ENCODE assay signal across 8 mouse cellular contexts in the genomic region with DNA sequence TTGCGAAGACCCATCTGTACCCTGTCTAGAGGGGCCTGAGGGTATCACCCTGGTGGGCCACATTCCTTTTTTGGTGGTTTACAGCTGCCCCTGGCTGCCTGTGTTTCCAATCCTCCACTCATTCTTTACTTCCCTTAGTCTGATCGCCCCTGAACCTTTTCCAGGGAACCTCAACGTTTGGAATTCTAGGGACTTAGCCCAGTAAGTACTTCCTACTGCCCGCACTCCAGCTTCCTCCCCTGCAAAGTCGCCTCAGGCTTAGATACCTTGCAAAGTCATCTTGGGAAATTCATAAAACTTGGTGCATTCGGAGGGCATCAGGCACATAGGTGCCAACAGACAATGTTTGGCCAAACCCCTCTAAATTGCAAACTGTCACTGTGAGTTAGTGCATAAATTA. TPM values are rescaled to one million over a fixed set of nuclear protein-coding genes. Genes with fewer than 3 reads are reported as not detected.
DNase-seq lines count a peak whose midpoint lies in the region; ATAC-seq and TF ChIP-seq lines count a peak whose summit lies in the region.

No protein-coding gene starts in this region.

- peak overlapping the region; percentile 78 for H3K4me2 ChIP-seq in kidney, embryonic 15.5 days
- peak overlapping the region; percentile 84 for H3K4me2 ChIP-seq in embryonic facial prominence, embryonic 11.5 days (ENCODE audit: low read depth, low read length)
- peak overlapping the region; percentile 69 for H3K4me2 ChIP-seq in intestine, embryonic 16.5 days (ENCODE audit: low read depth, low read length)
- H3K4me2 ChIP-seq in myocyte (ENCODE audit: low read depth), result peak overlapping the region; percentile 79

- DNase-seq in kidney, postnatal 14 days, result no peak
- DNase-seq in embryonic facial prominence, embryonic 11.5 days (ENCODE audit: low spot score), result no peak
- no peak for DNase-seq in adrenal gland, adult 8-10 months
- no peak for DNase-seq in embryo, embryonic 10.5 days (ENCODE audit: low spot score)
- DNase-seq in left cerebral cortex, adult 11 months (ENCODE audit: low spot score), result no peak

- peaks cover 7% of the 10 kb centered on the region; the same call in 1 of the 2 replicates for H3K36me3 ChIP-seq in kidney, embryonic 15.5 days
- H3K36me3 ChIP-seq in embryonic facial prominence, embryonic 11.5 days (replicated peaks; ENCODE audit: control insufficient read depth, insufficient read depth, low read depth, low read length), result no peaks in the 10 kb centered on the region
- H3K36me3 ChIP-seq in intestine, embryonic 16.5 days (ENCODE audit: control insufficient read depth, insufficient read depth, low read length), result no peaks in the 10 kb centered on the region
- H3K36me3 ChIP-seq in myocyte (ENCODE audit: control insufficient read depth, insufficient read depth), result no peaks in the 10 kb centered on the region

- H3K27me3 ChIP-seq in kidney, embryonic 15.5 days, result no peaks in the 10 kb centered on the region
- H3K27me3 ChIP-seq in embryonic facial prominence, embryonic 11.5 days (ENCODE audit: control insufficient read depth, insufficient read depth, low read length), result no peaks in the 10 kb centered on the region
- no peaks in the 10 kb centered on the region for H3K27me3 ChIP-seq in intestine, embryonic 16.5 days (replicated peaks; ENCODE audit: control insufficient read depth, insufficient read depth, low read length)
- H3K27me3 ChIP-seq in myocyte (ENCODE audit: control insufficient read depth, insufficient read depth, insufficient read length), result no peaks in the 10 kb centered on the region

- H3K4me1 ChIP-seq in kidney, embryonic 15.5 days, result peaks cover 59% of the 10 kb centered on the region
- no peaks in the 10 kb centered on the region for H3K4me1 ChIP-seq in embryonic facial prominence, embryonic 11.5 days (ENCODE audit: control insufficient read depth, insufficient read depth, low read length)
- peaks cover 44% of the 10 kb centered on the region for H3K4me1 ChIP-seq in intestine, embryonic 16.5 days (ENCODE audit: control insufficient read depth, insufficient read depth, low read length)

- peaks cover 65% of the 10 kb centered on the region for H3K79me2 ChIP-seq in myocyte (ENCODE audit: control insufficient read depth, insufficient read depth)

- no peak for TF ChIP-seq POLR2A in myocyte (IDR thresholded peaks at IDR 0.05; ENCODE audit: insufficient read length, low read depth)

- peak overlapping the region; percentile 92 for H3ac ChIP-seq in myocyte (ENCODE audit: control insufficient read depth, insufficient read length)

- peak overlapping the region; percentile 94 for H3K27ac ChIP-seq in kidney, embryonic 15.5 days
- no peak overlapping the region; the same call in 1 of the 2 replicates for H3K27ac ChIP-seq in embryonic facial prominence, embryonic 11.5 days (replicated peaks; ENCODE audit: low read depth, low read length)
- H3K27ac ChIP-seq in intestine, embryonic 16.5 days (ENCODE audit: low read length), result peak overlapping the region; percentile 96

- peak overlapping the region; percentile 73 for H3K9ac ChIP-seq in kidney, embryonic 15.5 days
- peak overlapping the region; percentile 83 for H3K9ac ChIP-seq in embryonic facial prominence, embryonic 11.5 days (replicated peaks; ENCODE audit: low read length)
- H3K9ac ChIP-seq in intestine, embryonic 16.5 days (ENCODE audit: low read depth, low read length), result peak overlapping the region; percentile 86

- no peak for ATAC-seq in kidney, embryonic 15.5 days (replicated peaks; ENCODE audit: low FRiP score)
- no peak for ATAC-seq in embryonic facial prominence, embryonic 11.5 days (replicated peaks; ENCODE audit: insufficient number of reproducible peaks, low FRiP score, low TSS enrichment, low read depth)
- ATAC-seq in intestine, embryonic 16.5 days, result no peak

- peak overlapping the region; percentile 64 for H3K4me3 ChIP-seq in kidney, embryonic 15.5 days (replicated peaks)
- H3K4me3 ChIP-seq in embryonic facial prominence, embryonic 11.5 days (ENCODE audit: low read depth, low read length), result peak overlapping the region; percentile 66
- H3K4me3 ChIP-seq in intestine, embryonic 16.5 days (ENCODE audit: low read length), result peak overlapping the region; percentile 85
- H3K4me3 ChIP-seq in myocyte, result peak overlapping the region; percentile 55

- H3K9me3 ChIP-seq in kidney, embryonic 15.5 days (replicated peaks), result no peaks in the 10 kb centered on the region
- H3K9me3 ChIP-seq in embryonic facial prominence, embryonic 11.5 days (replicated peaks; ENCODE audit: control insufficient read depth, low read length), result no peaks in the 10 kb centered on the region
- no peaks in the 10 kb centered on the region for H3K9me3 ChIP-seq in intestine, embryonic 16.5 days (ENCODE audit: control insufficient read depth, low read length)

- 26% methylated on average over 6 of the region's 6 CpGs for WGBS in kidney, embryonic 15.5 days
- WGBS in embryonic facial prominence, embryonic 11.5 days, result 27% methylated on average over 6 of the region's 6 CpGs
- 24% methylated on average over 6 of the region's 6 CpGs for WGBS in intestine, embryonic 16.5 days

TF ChIP-seq in myocyte, 11 proteins besides CTCF, POLR2A, EP300 and RAD21:
- TF ChIP-seq MAX (IDR thresholded peaks at IDR 0.05; ENCODE audit: low read depth) (no peak), MYOD1 (IDR thresholded peaks at IDR 0.05; ENCODE audit: control insufficient read depth in 1 of 3, insufficient read length in 2 of 3, low read depth in 2 of 3) (no peak), USF1 (IDR thresholded peaks at IDR 0.05; ENCODE audit: low read depth) (no peak), MYOG (IDR thresholded peaks at IDR 0.05; ENCODE audit: control insufficient read depth in 1 of 3, insufficient read depth in 1 of 3, insufficient read length in 2 of 3, low read depth in 2 of 3) (no peak), REST (IDR thresholded peaks at IDR 0.05; ENCODE audit: insufficient read depth, insufficient read length) (no peak), TCF3 (IDR thresholded peaks at IDR 0.05; ENCODE audit: insufficient read length, low read depth) (no peak), POLR2AphosphoS2 (IDR thresholded peaks at IDR 0.05; ENCODE audit: insufficient read length, low read depth) (no peak), E2F4 (IDR thresholded peaks at IDR 0.05; ENCODE audit: insufficient read depth) (no peak), TCF12 (IDR thresholded peaks at IDR 0.05; ENCODE audit: insufficient read depth, poor library complexity, severe bottlenecking) (no peak), SRF (IDR thresholded peaks at IDR 0.05; ENCODE audit: control insufficient read depth, insufficient read length, low read depth) (no peak), CEBPB (IDR thresholded peaks at IDR 0.05; ENCODE audit: insufficient read depth, poor library complexity, severe bottlenecking) (no peak)
TF ChIP-seq in myocyte: peak in this region for 0.

RNA-seq across cellular contexts. Expression of gene Sema4b, which starts 12.6 kb away (rescaled TPM):
- polyA plus RNA-seq in kidney, embryonic 15.5 days (2015; fragmentation: Nextera tagmentation; extraction: Ambion mirVana), result 17.1 and 21.9 TPM in 2 replicates
- 6.9 and 7.7 TPM in 2 replicates for polyA plus RNA-seq in embryonic facial prominence, embryonic 11.5 days (2014; fragmentation: Nextera tagmentation; extraction: Ambion mirVana)
- polyA plus RNA-seq in intestine, embryonic 16.5 days (2015; fragmentation: Nextera tagmentation; extraction: Ambion mirVana), result 14.9 and 16.3 TPM in 2 replicates
- 11.4 TPM for polyA plus RNA-seq in myocyte (2012; fragmentation: generic; extraction: Trizol)
- 10 to 100 TPM; 58.6 to 86.9 (median 67.8) TPM for total RNA-seq in adrenal gland, adult 8-10 months (2022)

RNA-seq across cellular contexts. Expression of gene Cib1, which starts 33.3 kb away (rescaled TPM):
- 108 and 122 TPM in 2 replicates for polyA plus RNA-seq in kidney, embryonic 15.5 days (2015; fragmentation: Nextera tagmentation; extraction: Ambion mirVana)
- polyA plus RNA-seq in embryonic facial prominence, embryonic 11.5 days (2014; fragmentation: Nextera tagmentation; extraction: Ambion mirVana), result 53.7 and 59.5 TPM in 2 replicates
- polyA plus RNA-seq in intestine, embryonic 16.5 days (2015; fragmentation: Nextera tagmentation; extraction: Ambion mirVana), result 285 and 306 TPM in 2 replicates
- 98.7 TPM for polyA plus RNA-seq in myocyte (2012; fragmentation: generic; extraction: Trizol)
- total RNA-seq in adrenal gland, adult 8-10 months (2022), result 100 to 1,000 TPM in 1 of 4 experiments, 10 to 100 TPM in 3; 64.7 to 105 (median 85.9) TPM

RNA-seq across cellular contexts. Expression of gene Gdpgp1, which starts 33.4 kb away (rescaled TPM):
- 3.5 and 3.9 TPM in 2 replicates for polyA plus RNA-seq in kidney, embryonic 15.5 days (2015; fragmentation: Nextera tagmentation; extraction: Ambion mirVana)
- 2.2 and 3.9 TPM in 2 replicates for polyA plus RNA-seq in embryonic facial prominence, embryonic 11.5 days (2014; fragmentation: Nextera tagmentation; extraction: Ambion mirVana)
- polyA plus RNA-seq in intestine, embryonic 16.5 days (2015; fragmentation: Nextera tagmentation; extraction: Ambion mirVana), result 7.6 and 8.1 TPM in 2 replicates
- 0.91 TPM for polyA plus RNA-seq in myocyte (2012; fragmentation: generic; extraction: Trizol)
- 1 to 10 TPM; 4.2 to 6.1 (median 5.3) TPM for total RNA-seq in adrenal gland, adult 8-10 months (2022)

RNA-seq across cellular contexts. Expression of gene Ttll13, which starts 46.9 kb away (rescaled TPM):
- 1.2 and 2.1 TPM in 2 replicates for polyA plus RNA-seq in kidney, embryonic 15.5 days (2015; fragmentation: Nextera tagmentation; extraction: Ambion mirVana)
- polyA plus RNA-seq in embryonic facial prominence, embryonic 11.5 days (2014; fragmentation: Nextera tagmentation; extraction: Ambion mirVana), result 0.13 and 0.35 TPM in 2 replicates
- 0.56 and 0.69 TPM in 2 replicates for polyA plus RNA-seq in intestine, embryonic 16.5 days (2015; fragmentation: Nextera tagmentation; extraction: Ambion mirVana)
- polyA plus RNA-seq in myocyte (2012; fragmentation: generic; extraction: Trizol), result 0.24 TPM
- 1 to 10 TPM; 1.7 to 2.2 (median 1.9) TPM for total RNA-seq in adrenal gland, adult 8-10 months (2022)
